Mouse (Mus musculus) olfactory bulb, adult 2 months (tissue): ENCODE measurements at regions not wholly inside any gene's neighbourhood (a gene's known extent, or its start where the extent isn't known, plus 50 kb on each side); places are given as distances from the start of the nearest gene placed in this dataset.

Source experiments
- H3K27ac ChIP-seq: fragments of 200-500 bp; 2 replicates; pipeline ENCODE4 v1.5.1; 2012; ENCODE audit warnings: low read depth, low read length; ENCODE audit not compliant: insufficient read depth
- H3K4me1 ChIP-seq: fragments of 200-500 bp; 2 replicates; pipeline ENCODE4 v1.6.1; 2012; ENCODE audit warnings: low read length; ENCODE audit not compliant: control insufficient read depth, insufficient read depth
- H3K4me3 ChIP-seq: fragments of 200-500 bp; 2 replicates; pipeline ENCODE4 v1.5.1; 2012; ENCODE audit warnings: mild to moderate bottlenecking, low read depth, low read length, moderate library complexity; ENCODE audit not compliant: insufficient read depth
- CTCF ChIP-seq: fragments of 200-500 bp; IDR thresholded peaks from 2 replicates; pipeline ENCODE4 v1.5.1; 2012; ENCODE audit warnings: low read depth, mild to moderate bottlenecking, low read length, moderate library complexity; ENCODE audit not compliant: insufficient read depth
- POLR2A ChIP-seq: fragments of 200-500 bp; IDR thresholded peaks from 2 replicates; pipeline ENCODE4 v1.6.1; 2012; ENCODE audit warnings: mild to moderate bottlenecking, low read depth, low read length, moderate library complexity; ENCODE audit not compliant: insufficient read depth
- WGBS: fragments of 180-500 bp; shearing (Covaris S2); methylation state at CpG from one replicate; pipeline ENCODE4 v1.1.7; 2018; 5-methylcytosine and 5-hydroxymethylcytosine counted together

DNA sequence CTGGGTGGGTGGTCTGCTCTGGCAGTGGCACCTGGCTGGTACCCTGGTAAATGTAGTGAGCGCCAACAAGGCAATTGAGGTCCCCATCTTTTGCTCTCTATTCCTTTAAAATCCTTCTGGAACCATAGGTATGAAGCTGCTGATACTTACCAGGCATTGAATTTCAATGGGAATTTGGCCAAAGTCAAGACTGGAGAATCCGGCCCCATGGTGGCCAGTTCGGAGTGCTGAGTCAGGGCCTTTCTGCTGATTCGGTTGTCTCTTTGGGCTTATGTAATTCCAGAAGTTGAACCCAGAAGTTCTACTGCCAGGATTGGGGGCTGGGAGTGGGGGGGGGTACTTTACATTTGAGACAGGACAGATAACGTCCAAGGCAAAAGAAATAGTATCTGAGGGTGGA lies 79.0 kb upstream of the Ubl3 start:
- H3K27ac ChIP-seq = no peak overlapping the region
- 95% methylated on average over 5 of the region's 5 CpGs for WGBS
- no peak for TF ChIP-seq CTCF
- TF ChIP-seq POLR2A = no peak
- H3K4me1 ChIP-seq = peaks cover 17% of the 10 kb centered on the region
- H3K4me3 ChIP-seq = no peak overlapping the region

DNA sequence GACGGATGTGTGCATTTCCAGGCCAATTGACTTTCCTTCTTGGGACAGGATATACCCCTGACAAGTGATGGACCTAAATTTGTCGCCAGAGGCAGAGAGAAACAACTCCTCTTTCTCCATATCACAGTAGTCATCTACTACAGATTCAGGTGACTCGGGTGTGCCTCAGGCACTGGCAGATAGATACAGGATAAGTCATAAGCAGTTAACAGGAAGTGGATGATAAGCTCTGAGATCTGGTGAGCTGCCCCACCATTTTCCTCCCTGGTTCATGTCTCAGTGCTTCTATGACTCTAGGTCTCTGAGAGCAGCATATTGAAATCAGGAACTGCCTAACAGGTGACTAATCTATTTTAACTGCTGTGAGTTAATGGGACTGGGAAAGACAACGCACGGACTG lies 73.4 kb upstream of the Ubl3 start:
- Histone ChIP-seq H3K4me1 (peaks cover 11% of the 10 kb centered on the region), H3K4me3 (no peak overlapping the region), H3K27ac (no peak overlapping the region)
- 83% methylated on average over 5 of the region's 5 CpGs for WGBS
- TF ChIP-seq POLR2A (no peak), CTCF (no peak)

DNA sequence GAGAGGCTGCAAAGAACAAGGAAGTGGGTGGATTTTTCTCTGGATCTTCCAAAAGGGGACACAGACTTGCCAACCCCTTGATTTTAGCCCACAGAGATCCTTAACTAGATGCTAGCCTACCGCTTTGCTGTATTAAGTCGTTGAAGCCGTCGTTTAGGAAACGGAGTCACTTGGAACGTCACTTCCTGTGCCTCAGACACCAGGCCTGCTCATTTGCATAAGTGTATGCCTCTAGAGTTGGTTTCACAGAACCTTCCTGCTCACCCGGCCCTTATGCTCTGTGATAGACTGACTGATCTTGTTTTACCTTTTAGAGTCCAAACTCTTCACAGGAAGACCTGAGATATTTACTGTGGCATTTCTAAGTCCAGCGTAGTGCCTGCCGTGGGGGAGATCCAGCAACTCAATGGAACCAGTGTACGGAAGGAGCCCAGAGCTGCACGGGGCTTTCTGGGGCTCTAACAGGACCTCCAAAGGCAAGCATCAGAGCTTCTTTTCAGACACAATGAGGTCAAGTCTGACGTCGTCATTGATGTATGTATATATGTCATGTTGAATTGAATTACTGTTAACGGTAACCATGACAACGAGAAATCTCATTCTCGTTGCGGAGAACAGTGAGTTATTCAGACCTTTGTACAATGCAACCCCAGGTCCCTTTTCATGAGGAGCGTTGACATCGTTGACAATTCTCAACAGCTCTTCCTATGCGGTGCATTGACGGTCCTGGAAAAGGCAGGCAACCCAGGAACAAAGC lies 72.2 kb upstream of the Ubl3 start:
- WGBS = 37% methylated on average over 21 of the region's 21 CpGs
- H3K4me1 ChIP-seq = peaks cover 18% of the 10 kb centered on the region
- H3K4me3 ChIP-seq = no peak overlapping the region
- H3K27ac ChIP-seq = no peak overlapping the region
- TF ChIP-seq CTCF (no peak), POLR2A (no peak)

DNA sequence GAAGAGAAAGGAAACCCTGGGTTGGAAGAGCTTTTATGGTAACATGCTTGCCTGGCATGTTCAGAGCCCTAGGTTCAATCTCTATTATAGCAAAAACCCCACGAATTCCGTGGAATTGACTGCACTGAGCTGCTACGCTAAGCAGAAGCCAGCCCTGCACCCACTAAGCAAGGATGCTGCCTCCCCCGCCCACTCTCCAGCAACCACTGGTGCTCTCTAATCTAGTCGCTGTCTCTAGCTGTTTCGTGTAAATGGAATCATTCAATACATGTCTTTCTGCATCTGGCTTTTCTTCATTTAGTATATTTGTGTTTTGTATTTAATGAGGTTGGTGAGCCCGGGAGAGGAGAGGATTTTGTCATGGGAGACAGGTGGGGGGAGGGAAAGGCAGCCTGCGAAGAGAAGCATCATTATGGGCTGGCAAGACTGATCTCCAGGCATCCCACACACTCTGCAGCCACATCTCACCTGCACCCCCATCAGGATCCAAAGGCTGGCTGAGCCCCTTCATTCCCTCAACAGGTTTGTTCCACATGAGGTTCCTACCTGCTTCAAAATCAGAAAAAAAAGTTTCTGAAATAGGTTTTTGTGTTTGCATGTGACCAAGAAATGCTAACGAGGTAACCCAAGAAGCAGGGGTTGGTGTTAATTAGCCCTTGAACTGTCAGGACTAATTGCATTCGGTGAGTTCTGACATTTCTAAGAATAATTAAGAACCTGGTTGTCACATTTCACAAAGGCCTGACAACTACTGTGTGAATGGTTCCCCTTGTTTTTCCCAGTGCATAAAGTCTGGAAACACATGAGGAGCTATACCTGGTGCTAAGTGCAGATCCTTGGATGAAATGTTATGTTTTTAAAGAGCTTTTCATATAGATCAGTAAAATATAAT lies 68.6 kb upstream of the Ubl3 start:
- no peak overlapping the region for H3K4me3 ChIP-seq
- no peak for TF ChIP-seq CTCF
- TF ChIP-seq POLR2A = no peak
- WGBS = 30% methylated on average over 10 of the region's 10 CpGs
- no peak overlapping the region for H3K27ac ChIP-seq
- H3K4me1 ChIP-seq = peaks cover 19% of the 10 kb centered on the region

DNA sequence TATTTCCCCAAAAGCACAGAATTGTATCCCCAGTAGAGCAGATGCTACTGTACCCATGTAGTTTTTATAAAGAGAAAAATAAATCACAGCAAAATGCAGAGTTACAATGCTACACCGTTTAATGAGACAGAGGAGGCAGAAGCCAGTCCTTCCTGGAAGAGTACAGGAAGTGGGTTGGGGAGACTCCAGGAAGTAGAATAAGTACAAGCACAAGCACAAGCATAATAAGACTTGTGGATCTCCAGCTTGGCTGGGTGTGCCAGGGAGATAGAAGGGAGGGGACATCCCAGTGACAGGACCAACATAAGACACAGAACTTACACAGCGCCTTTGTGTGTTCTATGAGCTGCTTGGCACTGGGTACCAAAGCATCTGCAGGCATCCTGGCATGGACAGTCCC lies 67.3 kb upstream of the Ubl3 start:
- H3K4me1 ChIP-seq = peaks cover 20% of the 10 kb centered on the region
- TF ChIP-seq CTCF (no peak), POLR2A (no peak)
- H3K4me3 ChIP-seq = no peak overlapping the region
- no peak overlapping the region for H3K27ac ChIP-seq
- 60% methylated on average over 2 of the region's 2 CpGs for WGBS

DNA sequence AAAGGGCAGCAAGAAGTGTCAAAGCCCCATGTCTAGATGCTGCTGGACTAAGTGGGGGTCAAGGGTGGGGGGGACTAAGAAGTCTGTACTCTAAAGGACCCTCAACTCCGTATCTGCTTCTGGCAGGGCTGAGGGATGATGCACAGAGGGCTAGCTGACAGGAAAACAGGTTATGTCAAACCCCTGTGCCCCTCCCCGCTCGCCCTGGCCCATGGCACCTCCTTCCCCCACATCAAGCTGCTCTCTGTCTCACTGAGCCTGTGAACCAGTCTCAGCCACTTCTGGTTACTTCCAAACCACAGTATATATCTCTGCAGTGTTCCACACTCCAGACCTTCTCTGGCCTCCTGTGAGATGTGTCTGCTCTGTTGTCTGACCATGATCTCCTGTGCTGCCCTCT lies 63.8 kb upstream of the Ubl3 start:
- no peak overlapping the region for H3K4me3 ChIP-seq
- peaks cover 19% of the 10 kb centered on the region for H3K4me1 ChIP-seq
- 91% methylated on average over 3 of the region's 3 CpGs for WGBS
- no peak overlapping the region for H3K27ac ChIP-seq
- no peak for TF ChIP-seq CTCF
- no peak for TF ChIP-seq POLR2A

DNA sequence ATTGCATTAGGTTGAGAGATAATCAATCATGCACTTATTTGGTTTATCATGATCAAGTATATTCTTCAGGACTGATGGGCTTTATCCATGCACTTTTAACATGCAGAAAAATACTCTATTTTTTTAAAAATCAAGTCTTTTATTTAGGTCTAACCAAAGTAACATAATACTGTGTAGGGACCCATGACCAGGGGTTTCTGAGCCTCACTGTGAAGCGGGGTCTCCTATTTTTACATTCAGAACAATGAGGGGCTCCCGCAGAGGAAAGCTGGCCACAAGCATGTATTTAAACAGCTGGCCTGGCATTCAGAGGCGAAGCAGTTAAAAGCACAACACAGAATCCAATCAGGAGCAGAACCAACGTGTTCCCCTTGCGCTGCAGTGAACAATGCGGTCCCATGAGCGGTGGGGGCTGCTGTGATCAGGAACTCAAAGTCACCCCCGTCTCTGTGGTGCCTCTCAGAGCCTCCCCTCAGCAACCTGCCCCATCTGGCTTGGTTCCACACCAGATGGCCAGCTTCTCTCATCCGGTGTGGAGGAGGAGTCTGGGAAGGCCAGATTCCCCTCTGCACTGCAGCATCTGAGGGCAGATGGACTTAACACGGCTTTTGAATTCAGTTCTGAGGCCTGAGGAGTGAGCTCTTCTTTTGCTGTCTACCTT lies 63.2 kb upstream of the Ubl3 start:
- 43% methylated on average over 10 of the region's 10 CpGs for WGBS
- H3K4me3 ChIP-seq = no peak overlapping the region
- TF ChIP-seq CTCF = no peak
- no peak for TF ChIP-seq POLR2A
- no peak overlapping the region for H3K27ac ChIP-seq
- H3K4me1 ChIP-seq = peaks cover 14% of the 10 kb centered on the region

DNA sequence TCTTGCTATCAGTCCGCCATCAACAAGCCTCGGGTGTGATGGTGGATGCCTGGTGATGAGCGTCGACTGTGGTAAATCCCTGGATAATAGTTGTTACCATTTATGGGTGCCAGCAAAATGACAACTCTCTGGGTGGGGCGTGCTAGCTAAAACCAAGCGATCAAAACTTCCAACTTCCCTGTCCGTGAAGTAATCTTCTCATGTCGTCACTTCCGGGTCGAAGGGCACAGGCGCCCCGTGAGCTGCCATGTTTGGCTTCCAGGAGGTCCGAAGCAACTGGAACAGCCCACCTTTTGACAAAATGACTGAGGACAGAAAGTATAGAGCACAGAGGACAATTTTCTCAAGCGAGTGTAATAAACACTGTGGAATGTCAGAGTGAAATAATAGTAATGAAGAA lies 62.5 kb upstream of the Ubl3 start:
- TF ChIP-seq POLR2A (no peak), CTCF (no peak)
- H3K4me1 ChIP-seq = peaks cover 10% of the 10 kb centered on the region
- H3K27ac ChIP-seq = no peak overlapping the region
- WGBS = 95% methylated on average over 14 of the region's 14 CpGs
- H3K4me3 ChIP-seq = no peak overlapping the region

DNA sequence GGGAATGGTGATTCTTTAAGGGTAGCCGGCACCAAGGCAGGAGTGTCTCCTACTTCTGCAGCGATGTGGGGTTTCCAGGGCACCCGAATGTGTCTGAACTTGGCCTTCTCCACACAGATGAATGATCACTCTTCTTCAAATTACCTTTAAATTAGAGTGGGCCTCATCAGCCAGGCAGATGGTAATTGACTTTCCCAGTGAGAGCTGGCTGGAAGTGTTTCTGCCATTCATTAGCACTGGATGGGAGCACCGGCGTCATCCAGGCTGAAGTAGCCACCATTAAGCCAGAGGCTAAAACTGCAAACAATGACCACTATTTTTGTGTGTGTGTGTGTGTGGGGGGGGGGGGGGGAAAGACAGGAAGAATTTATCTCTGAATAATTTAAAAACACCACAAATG lies 58.7 kb upstream of the Ubl3 start:
- 78% methylated on average over 5 of the region's 5 CpGs for WGBS

More for the DNA sequence above, 58.7 kb upstream of the Ubl3 start:
- H3K27ac ChIP-seq = no peak overlapping the region
- no peak overlapping the region for H3K4me3 ChIP-seq
- no peak for TF ChIP-seq CTCF
- no peak for TF ChIP-seq POLR2A
- peaks cover 15% of the 10 kb centered on the region for H3K4me1 ChIP-seq
